Mouse (Mus musculus) G1E (cell line): Measurements from ENCODE around the gene Nck2.
A peak's percentile ranks its signal among the peaks of the same experiment; 100 is the strongest.

Source experiments
- CTCF ChIP-seq: IDR thresholded peaks from 2 replicates; pipeline ENCODE4 v1.5.1; 2012; ENCODE audit warnings: low read depth, low read length, inconsistent platforms, mixed read lengths
- GATA2 ChIP-seq: IDR thresholded peaks from 2 replicates; pipeline ENCODE4 v1.6.1; 2012; ENCODE audit warnings: low read depth, low read length, inconsistent platforms, borderline replicate concordance
- TAL1 ChIP-seq: conservative IDR thresholded peaks from 2 replicates; pipeline ENCODE4 v1.6.1; 2012; ENCODE audit warnings: low read depth, low read length, inconsistent platforms, mixed read lengths

DNA sequence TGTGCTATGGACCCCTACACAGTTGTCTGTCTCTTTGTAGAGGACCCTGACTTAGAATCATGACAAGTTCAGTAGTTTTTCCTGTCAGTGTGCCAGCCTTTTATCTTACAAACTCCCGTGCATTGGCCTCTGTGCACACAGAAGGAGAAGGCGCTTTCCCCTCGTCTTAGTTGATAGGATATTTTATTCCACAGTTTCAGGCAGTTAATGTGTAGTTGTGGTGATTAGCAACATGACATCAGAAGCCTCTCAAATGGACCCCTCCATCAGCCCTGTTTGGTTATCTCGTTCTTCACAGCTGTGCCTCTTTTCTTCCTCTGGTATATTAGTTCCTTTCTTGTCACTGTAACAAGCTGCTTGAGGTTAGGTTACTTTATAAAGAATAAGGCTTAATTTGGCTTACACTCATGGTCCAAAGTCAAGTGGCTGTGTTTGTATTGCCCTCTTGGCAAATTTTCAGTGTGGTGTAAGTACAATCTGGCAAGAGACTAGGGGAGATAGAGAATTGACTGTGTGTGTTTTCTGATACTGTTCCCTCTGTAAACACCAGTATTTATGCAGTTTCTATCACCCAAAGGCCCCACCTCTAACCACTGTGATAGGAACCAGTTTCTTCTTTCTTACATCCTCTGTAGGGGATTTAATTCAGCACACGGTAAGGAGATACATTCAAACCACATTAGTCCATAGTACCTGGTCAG, 89.8 kb downstream of the Nck2 start:
- TF ChIP-seq CTCF (no peak), GATA2 (no peak), TAL1 (peak; percentile 91)
